Comparison of ENCODE assay signal across 27 mouse cellular contexts in the genomic region with DNA sequence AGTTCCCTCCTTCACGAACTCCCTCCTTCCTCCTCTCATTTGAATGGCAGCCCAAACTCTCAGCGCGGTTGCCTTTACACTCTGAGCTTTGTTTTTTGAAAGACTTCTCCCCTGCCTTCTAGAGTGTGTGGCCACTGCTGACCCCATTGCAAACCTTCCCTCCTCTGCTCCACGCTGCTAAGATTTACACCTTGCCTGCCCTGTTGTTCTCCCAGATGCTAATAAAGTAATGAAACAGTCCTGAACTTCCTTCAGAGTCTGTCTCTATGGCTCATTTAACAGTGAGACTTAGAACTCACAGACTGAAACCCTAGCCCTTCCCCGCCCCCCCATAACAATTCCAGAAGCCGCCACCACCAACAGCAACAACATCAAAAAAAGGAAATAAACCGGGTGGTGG. TPM values are rescaled to one million over a fixed set of nuclear protein-coding genes. Genes with fewer than 3 reads are reported as not detected.
"Had no signal": no experiment of that assay in that cellular context is flagged by ENCODE, and none has a peak within 500 bp of the region (broad histone marks: within the 10 kb centered on the region; RNA-seq: fewer than 3 reads in every experiment).

No protein-coding gene starts in this region.

- H3K27me3 ChIP-seq: limb, embryonic 12.5 days; limb, embryonic 15.5 days; lung, embryonic 15.5 days; midbrain, embryonic 15.5 days; neural tube, embryonic 12.5 days; neural tube, embryonic 15.5 days; stomach, embryonic 15.5 days had no signal

- DNase-seq: kidney, postnatal 10 days; kidney, postnatal 4 days; left cerebral cortex, postnatal 4 days; lung, adult 18-20 months; lung, postnatal 10 days; lung, postnatal 36 days; right cerebral cortex, adult 18-20 months; right cerebral cortex, postnatal 14 days; spleen, adult 18-20 months; thymus, adult 2 months; thymus, postnatal 14 days; thymus, postnatal 4 days had no signal

- H3K27ac ChIP-seq: limb, embryonic 12.5 days; limb, embryonic 15.5 days; lung, embryonic 15.5 days; midbrain, embryonic 10.5 days; midbrain, embryonic 15.5 days; neural tube, embryonic 12.5 days; neural tube, embryonic 15.5 days; stomach, embryonic 15.5 days had no signal

- H3K9ac ChIP-seq: limb, embryonic 12.5 days; limb, embryonic 15.5 days; lung, embryonic 15.5 days; midbrain, embryonic 15.5 days; neural tube, embryonic 12.5 days; neural tube, embryonic 15.5 days; stomach, embryonic 15.5 days had no signal

- H3K4me1 ChIP-seq: limb, embryonic 12.5 days; midbrain, embryonic 10.5 days; midbrain, embryonic 15.5 days; neural tube, embryonic 12.5 days; stomach, embryonic 15.5 days had no signal

- H3K4me3 ChIP-seq: limb, embryonic 12.5 days; limb, embryonic 15.5 days; lung, embryonic 15.5 days; megakaryocyte, embryonic 14.5 days; midbrain, embryonic 10.5 days; midbrain, embryonic 15.5 days; neural tube, embryonic 12.5 days; neural tube, embryonic 15.5 days; stomach, embryonic 15.5 days had no signal

- H3K9me3 ChIP-seq: limb, embryonic 12.5 days; limb, embryonic 15.5 days; lung, embryonic 15.5 days; megakaryocyte, embryonic 14.5 days; midbrain, embryonic 10.5 days; midbrain, embryonic 15.5 days; neural tube, embryonic 12.5 days; neural tube, embryonic 15.5 days; stomach, embryonic 15.5 days had no signal

- ATAC-seq: intestine, postnatal 0 days; midbrain, embryonic 15.5 days had no signal

- H3K36me3 ChIP-seq: limb, embryonic 12.5 days; limb, embryonic 15.5 days; lung, embryonic 15.5 days; midbrain, embryonic 10.5 days; midbrain, embryonic 15.5 days; neural tube, embryonic 12.5 days; neural tube, embryonic 15.5 days; stomach, embryonic 15.5 days had no signal

- H3K4me2 ChIP-seq: limb, embryonic 12.5 days; limb, embryonic 15.5 days; lung, embryonic 15.5 days; midbrain, embryonic 15.5 days; neural tube, embryonic 12.5 days; neural tube, embryonic 15.5 days; stomach, embryonic 15.5 days had no signal

RNA-seq across cellular contexts. Expression of gene Fgf8, which starts 46.6 kb away (rescaled TPM):
- total RNA-seq: layer of hippocampus, adult 18-20 months; layer of hippocampus, postnatal 14 days; left cerebral cortex, adult 8-10 months; left cerebral cortex, postnatal 14 days; left cerebral cortex, postnatal 4 days had no signal
- polyA plus RNA-seq: intestine, embryonic 14.5 days; intestine, postnatal 0 days; lung, embryonic 15.5 days; neural tube, embryonic 12.5 days; stomach, embryonic 15.5 days had no signal
